Mouse (Mus musculus) spleen, adult 2 months (tissue): ENCODE measurements around the gene Pigyl. TPM values are rescaled to one million over a fixed set of nuclear protein-coding genes. Genes with fewer than 3 reads are reported as not detected.

Experiments used
- DNase-seq, 2 experiments: peaks; one replicate each; pipeline versions ENCODE4 v3.0.0 to v3.0.0-alpha.2; 2012 to 2021; ENCODE audit warnings: low spot score in 2 of 2, low read depth in 1 of 2
- H3K27ac ChIP-seq: fragments of 200-500 bp; 2 replicates; pipeline ENCODE4 v1.5.1; 2012; ENCODE audit warnings: low read length, inconsistent platforms; ENCODE audit not compliant: insufficient read depth
- H3K27me3 ChIP-seq: fragments of 200-500 bp; 2 replicates; pipeline ENCODE4 v1.6.1; 2012; ENCODE audit warnings: mild to moderate bottlenecking, moderate library complexity, low read length, inconsistent platforms; ENCODE audit not compliant: control insufficient read depth, insufficient read depth
- H3K36me3 ChIP-seq: fragments of 200-500 bp; 2 replicates; pipeline ENCODE4 v1.6.1; 2012; ENCODE audit warnings: mild to moderate bottlenecking, low read length, inconsistent platforms; ENCODE audit not compliant: control insufficient read depth, insufficient read depth
- H3K4me1 ChIP-seq: fragments of 200-500 bp; 2 replicates; pipeline ENCODE4 v1.6.1; 2011; ENCODE audit warnings: inconsistent platforms; ENCODE audit not compliant: control insufficient read depth, insufficient read depth, insufficient read length
- H3K4me3 ChIP-seq: fragments of 200-500 bp; 2 replicates; pipeline ENCODE4 v1.5.1; 2011; ENCODE audit warnings: mild to moderate bottlenecking, inconsistent platforms; ENCODE audit not compliant: insufficient read depth, insufficient read length; ENCODE audit errors: extremely low read depth
- CTCF ChIP-seq: fragments of 200-500 bp; IDR thresholded peaks from 2 replicates; pipeline ENCODE4 v1.5.1; 2011; ENCODE audit warnings: mild to moderate bottlenecking, inconsistent platforms; ENCODE audit not compliant: insufficient read depth, insufficient read length, insufficient replicate concordance; ENCODE audit errors: extremely low read depth
- POLR2A ChIP-seq: fragments of 200-500 bp; IDR thresholded peaks from 2 replicates; pipeline ENCODE4 v1.6.1; 2011; ENCODE audit warnings: low read depth, low read length, inconsistent platforms
- WGBS: fragments of 180-500 bp; shearing (Covaris S2); methylation state at CpG from one replicate; pipeline ENCODE4 v1.1.7; 2018; 5-methylcytosine and 5-hydroxymethylcytosine counted together
- polyA plus RNA-seq: library from polyadenylated mRNA; depleted of rRNA; stranded (reverse); fragments of >200 nt; gene quantifications from 2 replicates; pipeline ENCODE4 v1.2.3, GENCODE M21; 2012

The Pigyl gene
- polyA plus RNA-seq, 1 experiment = 23.6 TPM

GRCm38 (mm10) chr9:22119543-22119942 lies 37.1 kb upstream of the Pigyl start:
- Histone ChIP-seq H3K27ac (peak overlapping the region; percentile 80), H3K36me3 (no peaks in the 10 kb centered on the region), H3K27me3 (no peaks in the 10 kb centered on the region), H3K4me1 (peaks cover 42% of the 10 kb centered on the region; the same call in 1 of the 2 replicates), H3K4me3 (no peak overlapping the region)
- DNase-seq = no peak
- TF ChIP-seq CTCF = no peak
- TF ChIP-seq POLR2A = no peak
- WGBS = 68% methylated on average over 4 of the region's 4 CpGs

DNA sequence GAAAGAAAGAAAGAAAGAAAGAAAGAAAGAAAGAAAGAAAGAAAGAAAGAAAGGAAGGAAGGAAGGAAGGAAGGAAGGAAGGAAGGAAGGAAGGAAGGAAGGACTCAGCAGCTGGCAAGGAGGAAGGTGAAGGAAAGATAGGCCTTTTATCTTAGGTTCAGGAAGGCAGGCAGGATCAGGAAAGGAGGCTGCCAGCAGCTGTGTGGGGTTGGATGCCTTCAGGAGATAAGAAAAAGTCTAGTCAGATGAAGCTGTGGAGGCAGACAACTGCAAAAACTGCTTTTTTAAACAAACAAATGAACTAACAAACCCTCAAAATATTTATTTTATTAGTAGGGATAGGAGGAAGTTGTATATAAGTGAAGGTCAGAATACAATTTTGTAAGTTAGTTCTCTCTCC lies 35.1 kb upstream of the Pigyl start:
- Histone ChIP-seq H3K27ac (peak overlapping the region; percentile 93), H3K36me3 (no peaks in the 10 kb centered on the region; the same call in 1 of the 2 replicates), H3K4me1 (peaks cover 41% of the 10 kb centered on the region; the same call in 1 of the 2 replicates), H3K4me3 (no peak overlapping the region), H3K27me3 (no peaks in the 10 kb centered on the region)
- TF ChIP-seq CTCF (no peak), POLR2A (no peak)
- DNase-seq = no peak

DNA sequence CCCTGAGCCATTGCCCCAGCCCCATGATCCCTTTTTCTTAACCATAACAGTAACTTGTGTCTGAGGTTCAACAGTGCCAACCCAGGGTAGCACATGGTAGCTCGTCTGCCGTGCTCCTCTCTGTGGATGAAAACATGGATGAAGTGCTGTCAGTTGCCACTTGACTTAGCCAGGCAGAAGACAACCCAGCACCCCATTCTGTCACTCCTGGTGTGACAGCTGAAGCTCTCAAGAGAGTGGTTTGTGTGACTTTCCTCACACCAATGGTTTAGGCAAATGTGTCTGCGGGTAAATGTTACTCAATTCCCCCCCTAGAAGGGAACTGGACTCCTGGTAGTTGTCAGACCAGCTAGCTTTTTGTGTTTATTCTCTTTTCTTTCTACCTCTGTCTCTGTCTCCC lies 34.6 kb upstream of the Pigyl start:
- TF ChIP-seq POLR2A (peak; percentile 70; the same call in 1 of the 2 replicates), CTCF (no peak)
- WGBS = 45% methylated on average over 3 of the region's 3 CpGs
- Histone ChIP-seq H3K27me3 (no peaks in the 10 kb centered on the region), H3K4me3 (no peak overlapping the region), H3K27ac (peak overlapping the region; percentile 93), H3K4me1 (peaks cover 41% of the 10 kb centered on the region; the same call in 1 of the 2 replicates), H3K36me3 (peaks cover 4% of the 10 kb centered on the region)
- peak; percentile 48 to 69 for DNase-seq

GRCm38 (mm10) chr9:22123069-22123609 lies 33.5 kb upstream of the Pigyl start:
- peaks cover 37% of the 10 kb centered on the region; the same call in 1 of the 2 replicates for H3K4me1 ChIP-seq
- TF ChIP-seq CTCF (no peak), POLR2A (0 out of 2 replicates have a peak, but pooled peaks have one; percentile 1)
- peaks cover 10% of the 10 kb centered on the region for H3K36me3 ChIP-seq
- peak overlapping the region; percentile 93 for H3K27ac ChIP-seq
- DNase-seq = peak; percentile 66
- H3K27me3 ChIP-seq = no peaks in the 10 kb centered on the region
- 23% methylated on average over 7 of the region's 7 CpGs for WGBS
- H3K4me3 ChIP-seq = no peak overlapping the region

DNA sequence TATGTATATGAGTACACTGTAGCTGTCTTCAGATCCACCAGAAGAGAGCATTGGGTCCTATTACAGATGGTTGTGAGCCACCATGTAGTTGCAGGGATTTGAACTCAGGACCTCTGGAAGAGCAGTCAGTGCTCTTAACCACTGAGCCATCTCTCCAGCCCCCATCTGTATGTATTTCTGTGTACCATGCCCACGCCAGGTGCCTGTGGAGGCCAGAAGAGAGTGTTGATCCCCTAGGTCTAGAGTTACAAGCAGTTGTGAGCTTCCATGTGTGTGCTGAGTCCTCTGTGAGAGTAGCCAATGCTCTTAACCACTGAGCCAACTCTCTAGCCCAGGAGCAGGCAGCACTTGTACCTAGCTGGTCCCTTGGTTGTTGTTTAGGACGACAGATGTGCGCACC lies 32.5 kb upstream of the Pigyl start:
- no peak for TF ChIP-seq POLR2A
- no peak for TF ChIP-seq CTCF
- no peak overlapping the region for H3K4me3 ChIP-seq
- DNase-seq = no peak
- peaks cover 30% of the 10 kb centered on the region; the same call in 1 of the 2 replicates for H3K4me1 ChIP-seq
- no peaks in the 10 kb centered on the region for H3K27me3 ChIP-seq
- peaks cover 14% of the 10 kb centered on the region for H3K36me3 ChIP-seq
- WGBS = 69% methylated on average over 3 of the region's 3 CpGs
- H3K27ac ChIP-seq = peak overlapping the region; percentile 93

GRCm38 (mm10) chr9:22125246-22126027 lies 31.2 kb upstream of the Pigyl start:
- Histone ChIP-seq H3K4me1 (peaks cover 31% of the 10 kb centered on the region; the same call in 1 of the 2 replicates), H3K27ac (peak overlapping the region; percentile 93), H3K4me3 (no peak overlapping the region), H3K36me3 (peaks cover 14% of the 10 kb centered on the region), H3K27me3 (no peaks in the 10 kb centered on the region)
- TF ChIP-seq POLR2A = no peak; the same call in 1 of the 2 replicates
- peak in 1 of 2 experiments; percentile 52 for DNase-seq
- 69% methylated on average over 15 of the region's 15 CpGs for WGBS
